Mouse (Mus musculus): ENCODE measurements around the gene Wnt7b. TPM values are rescaled to one million over a fixed set of nuclear protein-coding genes. Genes with fewer than 3 reads are reported as not detected.

Gene Wnt7b
- polyA plus RNA-seq, 1 experiment: 3.4 TPM

DNA sequence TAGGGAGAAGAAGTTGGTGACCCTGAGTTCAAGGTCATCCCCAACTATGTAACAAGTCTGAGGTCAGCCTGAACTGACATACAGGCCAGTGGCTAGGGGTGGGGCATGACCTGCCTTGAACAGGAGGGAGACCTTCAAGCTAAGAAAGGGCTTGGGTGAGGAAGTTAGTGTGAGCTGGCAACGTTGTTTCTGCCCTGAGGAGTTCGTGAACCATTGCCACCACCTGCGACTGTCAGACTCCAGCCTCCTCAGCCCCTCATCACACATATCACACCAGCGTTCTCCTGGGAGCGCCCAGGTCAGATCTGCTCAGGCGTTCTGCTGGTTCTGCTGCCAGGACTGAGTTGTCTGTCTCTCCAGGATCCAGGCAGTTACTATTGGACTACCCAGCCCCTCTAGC, 20.5 kb upstream of the Wnt7b start:
- H3K27ac ChIP-seq (ENCODE audit: control insufficient read depth, insufficient read depth, low read length): no peak overlapping the region
- TF ChIP-seq CTCF (IDR thresholded peaks at IDR 0.05; ENCODE audit: borderline replicate concordance, control insufficient read depth, extremely low read depth, insufficient read depth, low read length, poor library complexity) (no peak), POLR2A (IDR thresholded peaks at IDR 0.05; ENCODE audit: control insufficient read depth, extremely low read depth, insufficient read depth, low read length, poor library complexity) (no peak)
- peaks cover 21% of the 10 kb centered on the region for H3K4me1 ChIP-seq (replicated peaks; ENCODE audit: control insufficient read depth, insufficient read depth, low read length)
- H3K36me3 ChIP-seq (ENCODE audit: control insufficient read depth, insufficient read depth, low read length): no peaks in the 10 kb centered on the region
- no peak for DNase-seq
- WGBS: 75% methylated on average over 6 of the region's 6 CpGs
- H3K27me3 ChIP-seq (ENCODE audit: control insufficient read depth, insufficient read depth, low read length): no peaks in the 10 kb centered on the region
- no peak overlapping the region for H3K4me3 ChIP-seq (ENCODE audit: control insufficient read depth, insufficient read depth, low read length)

- H3K4me3 ChIP-seq (ENCODE audit: control insufficient read depth, insufficient read depth, low read length): no peak overlapping the region
- 96% methylated on average over 5 of the region's 5 CpGs for WGBS
- H3K27ac ChIP-seq (ENCODE audit: control insufficient read depth, insufficient read depth, low read length): no peak overlapping the region
- DNase-seq: no peak
- H3K36me3 ChIP-seq (ENCODE audit: control insufficient read depth, insufficient read depth, low read length): no peaks in the 10 kb centered on the region
- TF ChIP-seq CTCF (IDR thresholded peaks at IDR 0.05; ENCODE audit: borderline replicate concordance, control insufficient read depth, extremely low read depth, insufficient read depth, low read length, poor library complexity) (no peak), POLR2A (IDR thresholded peaks at IDR 0.05; ENCODE audit: control insufficient read depth, extremely low read depth, insufficient read depth, low read length, poor library complexity) (no peak)
- H3K4me1 ChIP-seq (replicated peaks; ENCODE audit: control insufficient read depth, insufficient read depth, low read length): peaks cover 21% of the 10 kb centered on the region
- no peaks in the 10 kb centered on the region for H3K27me3 ChIP-seq (ENCODE audit: control insufficient read depth, insufficient read depth, low read length)
These were observed 19.7 kb upstream of the Wnt7b start for GRCm38 (mm10) chr15:85602021-85602420.

GRCm38 (mm10) chr15:85601202-85601601, 18.9 kb upstream of the Wnt7b start:
- WGBS: 42% methylated on average over 4 of the region's 4 CpGs
- Histone ChIP-seq H3K4me3 (ENCODE audit: control insufficient read depth, insufficient read depth, low read length) (no peak overlapping the region), H3K4me1 (replicated peaks; ENCODE audit: control insufficient read depth, insufficient read depth, low read length) (peaks cover 21% of the 10 kb centered on the region), H3K27ac (ENCODE audit: control insufficient read depth, insufficient read depth, low read length) (no peak overlapping the region), H3K36me3 (ENCODE audit: control insufficient read depth, insufficient read depth, low read length) (no peaks in the 10 kb centered on the region), H3K27me3 (ENCODE audit: control insufficient read depth, insufficient read depth, low read length) (no peaks in the 10 kb centered on the region)
- no peak for DNase-seq
- TF ChIP-seq POLR2A (IDR thresholded peaks at IDR 0.05; ENCODE audit: control insufficient read depth, extremely low read depth, insufficient read depth, low read length, poor library complexity): no peak
- no peak for TF ChIP-seq CTCF (IDR thresholded peaks at IDR 0.05; ENCODE audit: borderline replicate concordance, control insufficient read depth, extremely low read depth, insufficient read depth, low read length, poor library complexity)

DNA sequence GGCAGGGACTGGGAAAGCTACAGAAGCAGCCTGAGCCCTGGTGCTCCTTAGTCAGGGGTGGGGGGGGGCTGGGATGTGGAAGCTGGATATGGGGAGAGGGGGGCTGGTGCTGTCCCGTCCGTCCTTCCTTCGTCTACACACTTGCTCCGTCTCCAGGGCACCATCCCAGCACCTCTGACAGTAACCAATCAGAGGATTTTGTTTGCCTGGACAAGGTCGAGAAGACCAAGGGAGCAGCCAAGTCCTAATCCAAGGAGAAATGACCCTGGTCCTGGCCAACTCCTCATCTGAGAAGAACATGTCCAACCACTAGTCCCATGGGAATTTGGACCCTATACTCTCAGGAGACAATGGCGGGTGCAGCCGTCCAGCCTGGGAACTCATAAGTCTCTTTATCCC, 18.4 kb upstream of the Wnt7b start:
- Histone ChIP-seq H3K4me3 (ENCODE audit: control insufficient read depth, insufficient read depth, low read length) (no peak overlapping the region), H3K27ac (ENCODE audit: control insufficient read depth, insufficient read depth, low read length) (no peak overlapping the region), H3K4me1 (replicated peaks; ENCODE audit: control insufficient read depth, insufficient read depth, low read length) (peaks cover 21% of the 10 kb centered on the region), H3K27me3 (ENCODE audit: control insufficient read depth, insufficient read depth, low read length) (no peaks in the 10 kb centered on the region), H3K36me3 (ENCODE audit: control insufficient read depth, insufficient read depth, low read length) (no peaks in the 10 kb centered on the region)
- no peak for TF ChIP-seq CTCF (IDR thresholded peaks at IDR 0.05; ENCODE audit: borderline replicate concordance, control insufficient read depth, extremely low read depth, insufficient read depth, low read length, poor library complexity)
- TF ChIP-seq POLR2A (IDR thresholded peaks at IDR 0.05; ENCODE audit: control insufficient read depth, extremely low read depth, insufficient read depth, low read length, poor library complexity): no peak
- no peak for DNase-seq
- WGBS: 56% methylated on average over 7 of the region's 7 CpGs

DNA sequence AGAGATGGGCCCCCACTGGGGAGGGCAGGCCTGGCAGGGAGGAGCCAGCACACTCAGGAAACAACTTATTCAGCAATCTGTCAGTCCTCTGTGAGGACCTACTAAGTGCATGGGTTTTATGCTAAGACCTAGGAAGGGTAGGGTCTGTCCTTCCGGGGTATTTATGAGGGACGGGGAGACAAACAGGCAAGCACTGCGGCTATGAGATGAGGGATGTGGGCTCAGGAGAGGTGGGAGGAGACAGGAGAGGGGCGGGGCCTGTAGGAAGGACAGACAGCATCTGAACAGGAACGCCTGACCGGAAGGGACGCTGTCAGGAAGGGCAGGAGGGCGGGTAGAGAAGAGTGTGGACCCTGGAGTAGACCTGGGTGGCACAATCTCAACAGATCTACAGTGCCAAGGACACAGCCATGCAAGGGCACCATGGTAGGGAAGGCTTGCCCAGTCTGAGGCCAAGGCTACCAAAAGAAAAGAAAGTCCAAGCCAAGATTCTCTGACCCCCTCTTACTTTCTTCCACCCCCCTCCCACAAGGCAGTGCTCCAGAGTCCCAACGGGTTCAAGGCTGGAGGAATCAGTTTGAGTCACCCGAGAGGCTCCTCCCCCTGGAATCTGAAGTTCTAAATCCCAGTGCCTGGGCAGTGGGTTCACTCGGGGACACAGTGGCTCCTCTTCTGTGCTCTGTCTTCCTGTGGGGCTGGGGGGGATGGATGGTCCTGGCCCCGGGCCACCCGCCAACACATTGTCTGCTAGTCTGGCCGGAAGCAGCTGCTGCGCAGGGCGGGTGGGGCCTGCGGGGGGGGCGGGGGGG, 17.8 kb upstream of the Wnt7b start:
- Histone ChIP-seq H3K4me1 (replicated peaks; ENCODE audit: control insufficient read depth, insufficient read depth, low read length) (peaks cover 21% of the 10 kb centered on the region), H3K36me3 (ENCODE audit: control insufficient read depth, insufficient read depth, low read length) (no peaks in the 10 kb centered on the region), H3K4me3 (ENCODE audit: control insufficient read depth, insufficient read depth, low read length) (no peak overlapping the region; the same call in 1 of the 2 replicates), H3K27me3 (ENCODE audit: control insufficient read depth, insufficient read depth, low read length) (no peaks in the 10 kb centered on the region), H3K27ac (ENCODE audit: control insufficient read depth, insufficient read depth, low read length) (no peak overlapping the region)
- TF ChIP-seq POLR2A (IDR thresholded peaks at IDR 0.05; ENCODE audit: control insufficient read depth, extremely low read depth, insufficient read depth, low read length, poor library complexity) (no peak), CTCF (IDR thresholded peaks at IDR 0.05; ENCODE audit: borderline replicate concordance, control insufficient read depth, extremely low read depth, insufficient read depth, low read length, poor library complexity) (no peak)
- peak; percentile 41 for DNase-seq
- 15% methylated on average over 18 of the region's 18 CpGs for WGBS

- H3K27me3 ChIP-seq (ENCODE audit: control insufficient read depth, insufficient read depth, low read length): no peaks in the 10 kb centered on the region
- H3K4me1 ChIP-seq (replicated peaks; ENCODE audit: control insufficient read depth, insufficient read depth, low read length): peaks cover 21% of the 10 kb centered on the region
- DNase-seq: peak; percentile 55
- peak; percentile 92 for TF ChIP-seq CTCF (IDR thresholded peaks at IDR 0.05; ENCODE audit: borderline replicate concordance, control insufficient read depth, extremely low read depth, insufficient read depth, low read length, poor library complexity)
- TF ChIP-seq POLR2A (IDR thresholded peaks at IDR 0.05; ENCODE audit: control insufficient read depth, extremely low read depth, insufficient read depth, low read length, poor library complexity): no peak
- no peak overlapping the region for H3K4me3 ChIP-seq (ENCODE audit: control insufficient read depth, insufficient read depth, low read length)
- WGBS: 62% methylated on average over 17 of the region's 17 CpGs
- H3K36me3 ChIP-seq (ENCODE audit: control insufficient read depth, insufficient read depth, low read length): no peaks in the 10 kb centered on the region
- no peak overlapping the region for H3K27ac ChIP-seq (ENCODE audit: control insufficient read depth, insufficient read depth, low read length)
These were observed 17.0 kb upstream of the Wnt7b start for GRCm38 (mm10) chr15:85598984-85599886.

Data from thymus, adult 2 months (tissue).